Mouse (Mus musculus) intestine, embryonic 16.5 days (tissue): Measurements from ENCODE around the gene Sfi1. TPM values are rescaled to one million over a fixed set of nuclear protein-coding genes. Genes with fewer than 3 reads are reported as not detected.
A peak's percentile ranks its signal among the peaks of the same experiment; 100 is the strongest.
"Not testable (repeated sequence)": the region's sequence is repeated elsewhere in the genome, so short reads cannot be mapped to it uniquely, and the experiment has no call there.

Experiments used
- ATAC-seq: fragments of 200-750 bp; cut with Nextera tagmentation; 2 replicates; pipeline ENCODE4 v1.8.0; 2017; ENCODE audit warnings: moderate TSS enrichment, moderate library complexity
- H3K27ac ChIP-seq: fragments of 300-500 bp; sonication (generic); 2 replicates; pipeline ENCODE4 v1.5.1; 2014; ENCODE audit warnings: mild to moderate bottlenecking, low read length
- H3K27me3 ChIP-seq: fragments of 300-500 bp; sonication (generic); replicated peaks from 2 replicates; pipeline ENCODE4 v1.6.1; 2014; ENCODE audit warnings: low read length, control low read depth, mixed read lengths; ENCODE audit not compliant: control insufficient read depth, insufficient read depth
- H3K36me3 ChIP-seq: fragments of 300-500 bp; sonication (generic); 2 replicates; pipeline ENCODE4 v1.6.1; 2014; ENCODE audit warnings: low read length, control low read depth; ENCODE audit not compliant: control insufficient read depth, insufficient read depth
- H3K4me1 ChIP-seq: fragments of 300-500 bp; sonication (generic); 2 replicates; pipeline ENCODE4 v1.6.1; 2014; ENCODE audit warnings: low read length, control low read depth, mixed read lengths; ENCODE audit not compliant: control insufficient read depth, insufficient read depth
- H3K4me2 ChIP-seq: fragments of 300-500 bp; sonication (generic); 2 replicates; pipeline ENCODE4 v1.6.1; 2014; ENCODE audit warnings: low read depth, low read length, control low read depth
- H3K4me3 ChIP-seq: fragments of 300-500 bp; sonication (generic); 2 replicates; pipeline ENCODE4 v1.5.1; 2014; ENCODE audit warnings: mild to moderate bottlenecking, low read length
- H3K9ac ChIP-seq: fragments of 300-500 bp; sonication (generic); 2 replicates; pipeline ENCODE4 v1.6.1; 2014; ENCODE audit warnings: low read depth, low read length
- H3K9me3 ChIP-seq: fragments of 300-500 bp; sonication (generic); 2 replicates; pipeline ENCODE4 v1.6.1; 2016; ENCODE audit warnings: low read length, control low read depth; ENCODE audit not compliant: control insufficient read depth
- WGBS: fragments of 180-500 bp; shearing (Covaris S2); extraction: QIAGEN DNeasy Blood & Tissue Kit; methylation state at CpG from one replicate; pipeline ENCODE4 v1.1.7; 2014; 5-methylcytosine and 5-hydroxymethylcytosine counted together
- polyA plus RNA-seq: library from polyadenylated mRNA; unstranded; fragments of >200 nt; fragmentation: Nextera tagmentation; extraction: Ambion mirVana; gene quantifications from 2 replicates; pipeline ENCODE4 v1.2.1, GENCODE M21; 2015

The Sfi1 gene
- polyA plus RNA-seq, 1 experiment from 2014 or later, result 12.6 TPM

DNA sequence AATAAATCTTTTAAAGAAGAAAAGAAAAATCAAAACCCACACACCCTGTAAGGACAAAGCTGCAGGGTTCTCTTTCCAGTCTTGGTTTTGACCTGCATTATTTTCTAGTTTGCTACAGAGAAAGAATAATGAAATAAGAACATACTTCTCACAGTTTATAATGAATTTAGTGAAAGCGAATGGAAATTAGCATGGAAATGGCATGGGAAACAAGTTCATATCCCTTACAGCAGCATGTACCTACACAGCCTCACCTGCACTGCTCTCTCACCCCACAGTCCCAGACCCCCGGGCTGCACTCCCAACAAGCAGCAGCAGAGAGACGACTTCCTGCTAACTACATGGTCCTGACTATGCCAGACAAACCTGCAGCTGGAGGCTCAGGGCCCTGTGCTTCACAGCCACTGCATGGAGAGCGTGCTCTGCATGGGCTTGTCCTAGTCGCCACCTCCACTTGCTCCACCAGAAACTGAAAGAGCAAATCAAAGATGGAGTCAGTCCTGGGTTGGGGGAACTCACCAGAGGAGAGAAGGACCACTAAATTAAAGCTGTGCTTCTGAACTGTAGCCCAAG is 28.0 kb downstream of the Sfi1 start:
- H3K27me3 ChIP-seq, H3K4me1 ChIP-seq, H3K4me3 ChIP-seq, H3K36me3 ChIP-seq, H3K9ac ChIP-seq, H3K9me3 ChIP-seq, H3K4me2 ChIP-seq, H3K27ac ChIP-seq: not testable (repeated sequence)
- peak; percentile 16 for ATAC-seq
- WGBS, result 83% methylated on average over 3 of the region's 5 CpGs

DNA sequence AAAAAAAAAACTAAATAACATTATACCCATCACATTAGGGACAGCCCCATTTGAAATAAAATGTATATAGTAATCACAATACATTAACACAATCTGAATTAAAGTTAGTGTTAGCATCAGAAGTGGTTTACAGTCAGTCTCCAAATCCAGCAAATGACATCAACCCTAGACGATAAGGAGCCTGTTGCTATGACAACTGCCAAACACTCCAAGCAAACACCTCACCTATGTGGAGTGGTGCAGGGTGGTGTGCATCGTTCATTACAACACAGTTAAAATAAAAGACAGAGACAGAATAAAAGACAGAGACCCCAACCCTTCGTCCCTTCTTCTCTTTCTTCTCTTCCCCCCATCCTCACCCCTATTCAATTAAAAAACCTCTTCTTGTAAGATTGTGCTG is 29.6 kb downstream of the Sfi1 start:
- 59% methylated on average over 3 of the region's 3 CpGs for WGBS
- not testable (repeated sequence) for H3K27ac ChIP-seq, H3K4me1 ChIP-seq, H3K9me3 ChIP-seq, ATAC-seq, H3K9ac ChIP-seq, H3K36me3 ChIP-seq, H3K4me3 ChIP-seq, H3K4me2 ChIP-seq, H3K27me3 ChIP-seq

DNA sequence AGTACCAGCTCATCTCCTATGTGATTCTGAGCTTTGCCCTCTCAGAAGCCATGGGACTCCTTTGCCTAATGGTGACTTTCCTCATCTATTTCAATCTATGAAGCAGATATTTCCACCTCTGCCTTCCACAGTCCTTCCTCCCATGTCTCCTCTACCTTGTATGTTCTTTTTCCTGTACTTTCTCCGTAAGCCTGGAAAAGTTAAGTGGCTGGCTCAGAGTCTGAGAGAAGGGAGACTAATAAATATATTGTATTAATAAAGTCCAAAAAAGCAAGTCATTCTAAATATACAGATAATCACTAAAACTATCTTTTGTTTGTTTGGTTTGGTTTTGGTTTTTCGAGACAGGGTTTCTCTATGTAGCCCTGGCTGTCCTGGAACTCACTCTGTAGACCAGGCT is 30.1 kb downstream of the Sfi1 start:
- 89% methylated on average over 2 of the region's 2 CpGs for WGBS

GRCm38 (mm10) chr11:3162236-3162897 is 30.9 kb downstream of the Sfi1 start:
- peak; percentile 41 for ATAC-seq
- H3K4me3 ChIP-seq, H3K9ac ChIP-seq, H3K9me3 ChIP-seq, H3K4me1 ChIP-seq, H3K27me3 ChIP-seq, H3K4me2 ChIP-seq, H3K27ac ChIP-seq, H3K36me3 ChIP-seq: not testable (repeated sequence)
- WGBS, result 60% methylated on average over 5 of the region's 5 CpGs

More for the DNA sequence above, 30.1 kb downstream of the Sfi1 start:
- H3K9ac ChIP-seq, H3K36me3 ChIP-seq, H3K4me2 ChIP-seq, ATAC-seq, H3K4me3 ChIP-seq, H3K27ac ChIP-seq, H3K27me3 ChIP-seq, H3K9me3 ChIP-seq, H3K4me1 ChIP-seq: not testable (repeated sequence)

GRCm38 (mm10) chr11:3161370-3161769 is 31.9 kb downstream of the Sfi1 start:
- H3K36me3 ChIP-seq, H3K4me3 ChIP-seq, H3K27me3 ChIP-seq, H3K27ac ChIP-seq, H3K9me3 ChIP-seq, H3K9ac ChIP-seq, ATAC-seq, H3K4me2 ChIP-seq, H3K4me1 ChIP-seq: not testable (repeated sequence)
- WGBS, result 54% methylated on average over 1 of the region's 2 CpGs

DNA sequence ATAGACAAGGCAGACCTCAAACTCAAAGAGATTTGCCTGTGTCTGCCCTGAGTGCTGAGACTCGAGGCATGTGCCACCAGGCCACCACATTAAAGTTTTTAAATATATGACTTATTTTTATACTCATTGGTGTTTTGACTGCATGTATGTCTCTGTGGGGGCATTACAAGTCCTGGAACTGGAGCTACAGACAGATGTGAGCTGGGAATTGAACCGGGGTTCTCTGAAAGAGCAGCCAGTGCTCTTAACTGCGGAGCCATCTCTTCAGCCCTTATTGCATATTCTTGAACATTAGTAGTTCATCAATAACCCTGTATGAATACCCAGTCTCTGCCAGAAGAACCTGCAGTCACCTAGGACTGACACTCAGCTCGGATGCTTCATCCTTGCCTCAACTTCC is 34.5 kb downstream of the Sfi1 start:
- not testable (repeated sequence) for H3K27ac ChIP-seq, H3K4me3 ChIP-seq, H3K36me3 ChIP-seq, H3K9me3 ChIP-seq, ATAC-seq, H3K9ac ChIP-seq, H3K4me2 ChIP-seq, H3K27me3 ChIP-seq, H3K4me1 ChIP-seq
- 88% methylated on average over 4 of the region's 4 CpGs for WGBS

GRCm38 (mm10) chr11:3157996-3158395 is 35.3 kb downstream of the Sfi1 start:
- ATAC-seq, H3K27me3 ChIP-seq, H3K36me3 ChIP-seq, H3K9me3 ChIP-seq, H3K27ac ChIP-seq, H3K4me2 ChIP-seq, H3K4me3 ChIP-seq, H3K9ac ChIP-seq, H3K4me1 ChIP-seq: not testable (repeated sequence)
- 86% methylated on average over 6 of the region's 6 CpGs for WGBS

DNA sequence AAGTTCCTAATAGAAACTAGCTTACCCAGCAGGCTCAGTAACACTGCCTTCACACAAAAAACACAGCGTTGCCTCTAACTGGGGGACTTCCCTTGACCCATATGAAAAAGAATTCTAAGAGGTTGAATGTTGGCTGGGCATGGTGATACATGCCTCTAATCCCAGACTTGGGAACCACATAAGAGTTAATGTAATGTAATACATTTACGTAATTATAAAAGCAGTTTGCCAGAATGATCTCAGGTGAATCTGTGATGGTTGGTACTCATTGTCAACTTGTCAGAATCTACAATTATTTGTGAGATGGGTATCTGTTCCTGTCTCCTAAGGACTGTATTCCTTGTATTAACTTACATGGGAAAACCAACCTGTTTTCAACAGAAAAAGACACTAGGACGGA is 36.3 kb downstream of the Sfi1 start:
- H3K36me3 ChIP-seq, H3K4me1 ChIP-seq, H3K9me3 ChIP-seq, H3K9ac ChIP-seq, H3K27me3 ChIP-seq, H3K27ac ChIP-seq, ATAC-seq, H3K4me2 ChIP-seq, H3K4me3 ChIP-seq: not testable (repeated sequence)
- WGBS, result 88% methylated on average over 2 of the region's 3 CpGs

DNA sequence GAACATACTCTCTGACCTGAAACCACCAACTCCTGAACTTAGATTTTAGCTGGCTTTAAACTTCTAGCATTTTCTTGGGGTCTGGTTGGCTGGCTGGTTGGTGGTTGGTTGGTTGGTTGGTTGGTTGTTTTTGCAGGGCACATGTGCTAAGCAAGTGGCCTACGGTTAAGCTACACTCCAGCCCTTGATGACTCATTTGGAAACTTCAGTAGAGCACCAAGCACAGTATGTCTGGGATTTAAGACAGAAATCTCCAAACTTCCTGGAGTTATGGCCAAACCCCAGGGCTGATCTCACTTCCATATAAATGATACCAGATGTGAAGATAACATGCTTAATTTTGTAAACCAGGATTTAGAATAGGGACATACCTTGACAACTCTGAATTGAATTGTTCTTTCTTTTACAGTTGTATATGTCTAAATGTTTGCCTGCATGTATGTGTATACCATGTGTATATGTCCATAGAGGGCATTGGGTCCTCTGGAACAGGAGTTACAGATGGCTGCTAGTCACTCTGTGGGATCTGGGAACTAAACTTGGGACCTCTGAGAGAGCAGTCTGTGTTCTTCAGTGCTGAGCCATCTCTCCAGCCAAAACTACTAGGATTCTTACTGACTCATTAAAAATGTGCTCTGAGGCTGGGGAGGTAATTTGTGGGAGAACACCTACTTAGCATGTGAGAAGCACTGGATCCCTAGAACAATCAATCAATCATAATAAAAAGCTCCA is 39.4 kb downstream of the Sfi1 start:
- not testable (repeated sequence) for H3K9me3 ChIP-seq, H3K36me3 ChIP-seq, H3K9ac ChIP-seq, H3K27me3 ChIP-seq, H3K27ac ChIP-seq, H3K4me3 ChIP-seq, H3K4me1 ChIP-seq, H3K4me2 ChIP-seq
- peak; percentile 66 for ATAC-seq
- WGBS, result 81% methylated on average over 1 of the region's 1 CpGs
